Mouse (Mus musculus) lung, postnatal 10 days (tissue): ENCODE data around the gene Zcchc14.

Source experiments
- DNase-seq: peaks from one replicate; pipeline ENCODE4 v3.0.0; 2021

The Zcchc14 gene

GRCm38 (mm10) chr8:121663101-121663500, 10.4 kb upstream of the Zcchc14 start:
- DNase-seq = no peak

- no peak for DNase-seq
These were observed 9.1 kb upstream of the Zcchc14 start for GRCm38 (mm10) chr8:121661631-121662357.

GRCm38 (mm10) chr8:121660602-121661001, 7.9 kb upstream of the Zcchc14 start:
- DNase-seq = no peak

- DNase-seq = no peak
These were observed 2.3 kb upstream of the Zcchc14 start for GRCm38 (mm10) chr8:121654966-121655494.

GRCm38 (mm10) chr8:121654131-121654530, 1.4 kb upstream of the Zcchc14 start:
- no peak for DNase-seq

- DNase-seq = peak; percentile 64
These were observed 779 bp upstream of the Zcchc14 start for GRCm38 (mm10) chr8:121653340-121654019.

- DNase-seq = peak; percentile 59
These were observed 783 bp downstream of the Zcchc14 start for GRCm38 (mm10) chr8:121651874-121652361.

GRCm38 (mm10) chr8:121651308-121651873, 1.3 kb downstream of the Zcchc14 start:
- no peak for DNase-seq

GRCm38 (mm10) chr8:121650389-121651307, 2.1 kb downstream of the Zcchc14 start:
- DNase-seq = no peak

GRCm38 (mm10) chr8:121649904-121650303, 2.8 kb downstream of the Zcchc14 start:
- DNase-seq = no peak

GRCm38 (mm10) chr8:121649423-121649822, 3.3 kb downstream of the Zcchc14 start:
- no peak for DNase-seq

GRCm38 (mm10) chr8:121648451-121648850, 4.2 kb downstream of the Zcchc14 start:
- no peak for DNase-seq

- no peak for DNase-seq
These were observed 5.0 kb downstream of the Zcchc14 start for GRCm38 (mm10) chr8:121647511-121648215.

GRCm38 (mm10) chr8:121643384-121643783, 9.3 kb downstream of the Zcchc14 start:
- DNase-seq = no peak

GRCm38 (mm10) chr8:121642804-121643203, 9.9 kb downstream of the Zcchc14 start:
- no peak for DNase-seq

GRCm38 (mm10) chr8:121636180-121636579, 16.5 kb downstream of the Zcchc14 start:
- DNase-seq = no peak

GRCm38 (mm10) chr8:121635534-121635933, 17.2 kb downstream of the Zcchc14 start:
- peak; percentile 82 for DNase-seq

GRCm38 (mm10) chr8:121632401-121632800, 20.3 kb downstream of the Zcchc14 start:
- no peak for DNase-seq

- DNase-seq = peak; percentile 69
These were observed 21.0 kb downstream of the Zcchc14 start for GRCm38 (mm10) chr8:121631645-121632071.

- no peak for DNase-seq
These were observed 24.0 kb downstream of the Zcchc14 start for GRCm38 (mm10) chr8:121628681-121629080.

GRCm38 (mm10) chr8:121623043-121623442, 29.7 kb downstream of the Zcchc14 start:
- no peak for DNase-seq

- peak; percentile 54 for DNase-seq
These were observed 30.8 kb downstream of the Zcchc14 start for GRCm38 (mm10) chr8:121621879-121622278.
